Mouse (Mus musculus) layer of hippocampus, postnatal 25 days (tissue): Measurements from ENCODE around the gene Trpm7. TPM values are rescaled to one million over a fixed set of nuclear protein-coding genes. Genes with fewer than 3 reads are reported as not detected.

Source experiments
- DNase-seq, 2 experiments: peaks; one replicate each; pipeline ENCODE4 v3.0.0; 2022; ENCODE audit warnings: mixed read lengths in 2 of 2, low spot score in 1 of 2; ENCODE audit errors: extremely low spot score in 1 of 2
- microRNA-seq, 2 experiments: library from miRNA; unstranded; fragments of <30 nt; microRNA quantifications; one replicate each; pipeline ENCODE4 v1.2.0; 2021
- total RNA-seq, 2 experiments: library from RNA; stranded (reverse); gene quantifications; 2 replicates each; pipeline ENCODE4 v1.2.3; 2021

The Trpm7 gene
- total RNA-seq, 2 experiments from 2014 or later = 33.9 to 43.3 TPM

- DNase-seq = no peak
Measured at GRCm38 (mm10) chr2:126759351-126759750, 116.7 kb downstream of the Trpm7 start.

GRCm38 (mm10) chr2:126755664-126756063 is 120.4 kb downstream of the Trpm7 start:
- no peak for DNase-seq

GRCm38 (mm10) chr2:126743389-126743788 is 132.6 kb downstream of the Trpm7 start:
- DNase-seq = no peak

Small RNA genes within 50 kb of the gene (microRNA-seq; reads per million reads assigned to microRNA genes)
- gene Mir3473g = 1.8 to 2.6 reads per million in 2 experiments

Other genes with a start within 250 kb of the Trpm7 start
- 10 to 100 TPM; 18.2 to 20.2 TPM for gene Gabpb1, start 199.9 kb downstream of the Trpm7 start, total RNA-seq
- gene Usp8, start 168.9 kb downstream of the Trpm7 start, total RNA-seq = 10 to 100 TPM; 50.2 to 50.7 TPM
- 1 to 10 TPM; 1.9 to 2.9 TPM for gene Usp50, start 92.8 kb downstream of the Trpm7 start, total RNA-seq
- 10 to 100 TPM; 28.3 to 30.3 TPM for gene Sppl2a, start 57.0 kb upstream of the Trpm7 start, total RNA-seq
- 10 to 100 TPM in 1 of 2 experiments, 1 to 10 TPM in 1; 9.9 to 15.0 TPM for gene Ap4e1, start 132.5 kb upstream of the Trpm7 start, total RNA-seq
- 10 to 100 TPM; 19.6 to 21.3 TPM for gene Blvra, start 194.4 kb upstream of the Trpm7 start, total RNA-seq